Mouse (Mus musculus): ENCODE results near the gene Scaf8. TPM values are rescaled to one million over a fixed set of nuclear protein-coding genes. Genes with fewer than 3 reads are reported as not detected.

The Scaf8 gene
- polyA plus RNA-seq, 1 experiment, result 52.7 TPM

DNA sequence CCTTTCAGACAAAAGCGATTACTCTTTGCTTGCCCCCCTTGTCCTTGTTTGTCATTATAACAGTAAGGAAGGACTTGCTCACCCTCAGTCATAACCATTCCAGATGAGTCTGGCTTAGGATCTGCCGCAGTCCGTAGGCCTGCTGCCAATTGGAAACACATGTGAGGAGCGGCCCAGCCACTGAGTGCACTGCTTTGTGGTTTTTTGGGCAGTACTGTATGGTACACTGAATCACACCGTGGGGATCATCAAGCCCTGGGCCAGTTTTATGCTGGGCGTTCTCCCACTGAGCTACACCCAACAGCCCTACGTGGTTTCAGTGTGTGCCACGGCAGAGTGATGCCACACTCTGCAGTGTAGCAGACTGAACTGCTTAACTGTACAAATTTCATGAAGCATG is 85.6 kb downstream of the Scaf8 start:
- 92% methylated on average over 8 of the region's 8 CpGs for WGBS
- TF ChIP-seq POLR2A (IDR thresholded peaks at IDR 0.05; ENCODE audit: control insufficient read depth, extremely low read depth, insufficient read depth, low read length, poor library complexity) (no peak), CTCF (IDR thresholded peaks at IDR 0.05; ENCODE audit: borderline replicate concordance, control insufficient read depth, extremely low read depth, insufficient read depth, low read length, poor library complexity) (no peak)

GRCm38 (mm10) chr17:3203916-3204315 is 89.1 kb downstream of the Scaf8 start:
- Histone ChIP-seq H3K4me1 (replicated peaks; ENCODE audit: control insufficient read depth, insufficient read depth, low read length) (no peaks in the 10 kb centered on the region; the same call in 1 of the 2 replicates), H3K27me3 (ENCODE audit: control insufficient read depth, insufficient read depth, low read length) (no peaks in the 10 kb centered on the region), H3K4me3 (ENCODE audit: control insufficient read depth, insufficient read depth, low read length) (no peak overlapping the region), H3K36me3 (ENCODE audit: control insufficient read depth, insufficient read depth, low read length) (peaks cover 23% of the 10 kb centered on the region), H3K27ac (ENCODE audit: control insufficient read depth, insufficient read depth, low read length) (no peak overlapping the region)
- WGBS, result 63% methylated on average over 4 of the region's 4 CpGs
- TF ChIP-seq POLR2A (IDR thresholded peaks at IDR 0.05; ENCODE audit: control insufficient read depth, extremely low read depth, insufficient read depth, low read length, poor library complexity) (no peak), CTCF (IDR thresholded peaks at IDR 0.05; ENCODE audit: borderline replicate concordance, control insufficient read depth, extremely low read depth, insufficient read depth, low read length, poor library complexity) (no peak)
- DNase-seq, result no peak

More for the DNA sequence above, 85.6 kb downstream of the Scaf8 start:
- Histone ChIP-seq H3K27me3 (ENCODE audit: control insufficient read depth, insufficient read depth, low read length) (no peaks in the 10 kb centered on the region), H3K4me1 (replicated peaks; ENCODE audit: control insufficient read depth, insufficient read depth, low read length) (no peaks in the 10 kb centered on the region), H3K4me3 (ENCODE audit: control insufficient read depth, insufficient read depth, low read length) (no peak overlapping the region), H3K27ac (ENCODE audit: control insufficient read depth, insufficient read depth, low read length) (no peak overlapping the region), H3K36me3 (ENCODE audit: control insufficient read depth, insufficient read depth, low read length) (peaks cover 43% of the 10 kb centered on the region)
- no peak for DNase-seq

DNA sequence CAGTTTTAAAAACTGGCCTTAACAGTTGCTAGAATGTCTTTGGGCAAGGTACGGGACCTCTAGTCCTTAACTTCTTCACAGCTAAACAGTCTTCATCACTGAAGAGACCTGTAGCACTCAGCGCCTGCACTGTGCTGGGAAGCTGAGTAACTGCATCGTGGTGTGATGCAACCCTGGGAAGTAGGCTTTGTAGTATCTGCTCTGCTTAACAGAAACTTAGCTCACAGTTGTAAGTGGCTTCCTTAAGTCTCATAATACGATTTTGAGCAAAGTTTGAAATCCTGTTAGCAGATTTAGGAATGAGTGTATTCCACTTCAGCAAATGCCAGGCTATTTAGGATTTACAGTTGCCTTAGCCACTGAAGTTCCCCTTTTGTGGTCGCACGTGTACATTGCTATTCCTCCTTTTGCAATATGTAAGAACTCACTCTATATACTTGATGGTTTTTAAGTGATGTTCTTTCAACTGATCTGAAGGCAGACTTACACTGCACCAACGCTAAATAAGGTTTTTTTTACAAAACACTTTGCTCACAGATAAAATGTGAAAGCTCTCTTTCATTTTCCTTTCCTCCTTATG is 90.1 kb downstream of the Scaf8 start:
- Histone ChIP-seq H3K4me1 (replicated peaks; ENCODE audit: control insufficient read depth, insufficient read depth, low read length) (peaks cover 5% of the 10 kb centered on the region; the same call in 1 of the 2 replicates), H3K27ac (ENCODE audit: control insufficient read depth, insufficient read depth, low read length) (no peak overlapping the region), H3K27me3 (ENCODE audit: control insufficient read depth, insufficient read depth, low read length) (no peaks in the 10 kb centered on the region), H3K36me3 (ENCODE audit: control insufficient read depth, insufficient read depth, low read length) (peaks cover 19% of the 10 kb centered on the region), H3K4me3 (ENCODE audit: control insufficient read depth, insufficient read depth, low read length) (no peak overlapping the region)
- WGBS, result 37% methylated on average over 7 of the region's 7 CpGs
- TF ChIP-seq CTCF (IDR thresholded peaks at IDR 0.05; ENCODE audit: borderline replicate concordance, control insufficient read depth, extremely low read depth, insufficient read depth, low read length, poor library complexity), result no peak
- no peak for TF ChIP-seq POLR2A (IDR thresholded peaks at IDR 0.05; ENCODE audit: control insufficient read depth, extremely low read depth, insufficient read depth, low read length, poor library complexity)
- DNase-seq, result no peak

DNA sequence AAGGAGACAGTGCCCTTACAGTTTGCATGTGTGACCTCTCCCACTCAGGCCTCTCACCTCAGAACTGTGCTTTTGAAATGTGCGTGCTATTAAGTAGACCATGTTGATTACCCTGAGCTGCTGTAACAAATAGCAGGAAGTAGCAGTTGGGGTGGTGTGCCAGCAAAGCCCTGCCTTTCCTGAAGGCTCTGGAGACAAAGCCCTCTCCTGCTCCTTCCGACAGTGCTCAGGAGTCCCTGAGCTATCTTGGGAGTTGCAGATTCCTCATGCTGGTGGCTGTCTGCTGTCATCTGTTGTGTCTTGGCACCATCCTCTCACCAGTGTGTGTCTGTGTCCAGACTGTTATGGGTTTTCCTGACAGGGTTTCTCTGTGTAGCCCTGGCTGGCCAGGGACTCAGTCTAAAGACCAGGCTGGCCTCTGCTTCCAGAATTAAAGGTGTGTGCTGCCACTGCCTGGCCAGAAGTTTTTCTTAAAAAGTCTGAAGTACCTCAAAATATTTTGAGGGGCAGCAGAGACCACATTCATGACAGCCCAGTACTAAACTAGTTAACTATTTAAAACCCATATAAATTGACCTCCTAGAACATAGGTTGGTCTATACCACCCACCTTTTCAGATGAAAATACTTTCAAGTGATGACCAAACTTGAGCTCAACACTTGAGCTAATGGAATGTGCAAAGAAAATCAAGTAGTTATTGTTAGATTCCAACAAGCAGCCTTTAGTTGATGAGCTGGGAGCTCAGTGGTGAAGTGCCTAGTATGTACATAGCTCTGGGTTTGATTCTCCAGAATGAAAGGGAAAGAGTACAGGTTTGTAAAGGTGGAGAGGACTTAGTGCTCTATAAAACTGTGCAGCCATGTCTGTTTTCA is 92.0 kb downstream of the Scaf8 start:
- no peak overlapping the region for H3K27ac ChIP-seq (ENCODE audit: control insufficient read depth, insufficient read depth, low read length)
- WGBS, result 90% methylated on average over 2 of the region's 2 CpGs
- H3K36me3 ChIP-seq (ENCODE audit: control insufficient read depth, insufficient read depth, low read length), result peaks cover 6% of the 10 kb centered on the region
- TF ChIP-seq POLR2A (IDR thresholded peaks at IDR 0.05; ENCODE audit: control insufficient read depth, extremely low read depth, insufficient read depth, low read length, poor library complexity), result no peak
- TF ChIP-seq CTCF (IDR thresholded peaks at IDR 0.05; ENCODE audit: borderline replicate concordance, control insufficient read depth, extremely low read depth, insufficient read depth, low read length, poor library complexity), result no peak
- no peak for DNase-seq
- H3K4me3 ChIP-seq (ENCODE audit: control insufficient read depth, insufficient read depth, low read length), result no peak overlapping the region
- H3K27me3 ChIP-seq (ENCODE audit: control insufficient read depth, insufficient read depth, low read length), result no peaks in the 10 kb centered on the region
- H3K4me1 ChIP-seq (replicated peaks; ENCODE audit: control insufficient read depth, insufficient read depth, low read length), result peaks cover 5% of the 10 kb centered on the region; the same call in 1 of the 2 replicates

GRCm38 (mm10) chr17:3207529-3208240 is 92.9 kb downstream of the Scaf8 start:
- no peaks in the 10 kb centered on the region for H3K27me3 ChIP-seq (ENCODE audit: control insufficient read depth, insufficient read depth, low read length)
- TF ChIP-seq CTCF (IDR thresholded peaks at IDR 0.05; ENCODE audit: borderline replicate concordance, control insufficient read depth, extremely low read depth, insufficient read depth, low read length, poor library complexity), result no peak
- TF ChIP-seq POLR2A (IDR thresholded peaks at IDR 0.05; ENCODE audit: control insufficient read depth, extremely low read depth, insufficient read depth, low read length, poor library complexity), result no peak

GRCm38 (mm10) chr17:3208471-3208870 is 93.7 kb downstream of the Scaf8 start:
- Histone ChIP-seq H3K4me1 (replicated peaks; ENCODE audit: control insufficient read depth, insufficient read depth, low read length) (peaks cover 5% of the 10 kb centered on the region; the same call in 1 of the 2 replicates), H3K27me3 (ENCODE audit: control insufficient read depth, insufficient read depth, low read length) (no peaks in the 10 kb centered on the region), H3K27ac (ENCODE audit: control insufficient read depth, insufficient read depth, low read length) (no peak overlapping the region), H3K4me3 (ENCODE audit: control insufficient read depth, insufficient read depth, low read length) (no peak overlapping the region), H3K36me3 (ENCODE audit: control insufficient read depth, insufficient read depth, low read length) (peaks cover 6% of the 10 kb centered on the region)
- WGBS, result 68% methylated on average over 1 of the region's 1 CpGs
- TF ChIP-seq CTCF (IDR thresholded peaks at IDR 0.05; ENCODE audit: borderline replicate concordance, control insufficient read depth, extremely low read depth, insufficient read depth, low read length, poor library complexity) (no peak), POLR2A (IDR thresholded peaks at IDR 0.05; ENCODE audit: control insufficient read depth, extremely low read depth, insufficient read depth, low read length, poor library complexity) (no peak)
- no peak for DNase-seq

More at GRCm38 (mm10) chr17:3207529-3208240, 92.9 kb downstream of the Scaf8 start:
- Histone ChIP-seq H3K4me1 (replicated peaks; ENCODE audit: control insufficient read depth, insufficient read depth, low read length) (peaks cover 5% of the 10 kb centered on the region; the same call in 1 of the 2 replicates), H3K36me3 (ENCODE audit: control insufficient read depth, insufficient read depth, low read length) (peaks cover 6% of the 10 kb centered on the region), H3K27ac (ENCODE audit: control insufficient read depth, insufficient read depth, low read length) (no peak overlapping the region), H3K4me3 (ENCODE audit: control insufficient read depth, insufficient read depth, low read length) (no peak overlapping the region)
- 78% methylated on average over 6 of the region's 6 CpGs for WGBS
- no peak for DNase-seq
